Mouse (Mus musculus) lung, postnatal 36 days (tissue): ENCODE measurements around the gene Nck2.
"Not testable (repeated sequence)": the region's sequence is repeated elsewhere in the genome, so short reads cannot be mapped to it uniquely, and the experiment has no call there.

Experiments used
- DNase-seq: peaks from one replicate; pipeline ENCODE4 v3.0.0; 2022; ENCODE audit warnings: mixed read lengths

Gene Nck2

DNA sequence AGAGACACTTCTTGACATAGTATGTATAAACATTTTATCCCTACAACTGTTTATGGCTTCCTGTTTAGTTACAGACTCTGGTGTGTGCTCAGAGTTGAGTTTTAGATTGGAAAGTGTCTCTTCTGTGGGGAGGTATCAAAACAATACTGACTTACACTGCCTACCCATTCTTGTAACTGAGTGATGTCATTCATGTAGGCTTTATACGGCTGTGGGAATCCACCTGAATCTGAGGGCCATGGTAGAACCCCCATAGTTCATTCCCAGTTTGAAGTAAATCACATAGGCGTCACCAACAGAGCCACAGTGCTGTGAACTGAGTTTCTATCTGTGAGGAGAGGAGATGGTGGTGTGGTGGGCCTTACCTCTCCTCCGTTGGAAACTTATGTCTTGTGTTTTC, 92.6 kb downstream of the Nck2 start:
- DNase-seq: no peak

DNA sequence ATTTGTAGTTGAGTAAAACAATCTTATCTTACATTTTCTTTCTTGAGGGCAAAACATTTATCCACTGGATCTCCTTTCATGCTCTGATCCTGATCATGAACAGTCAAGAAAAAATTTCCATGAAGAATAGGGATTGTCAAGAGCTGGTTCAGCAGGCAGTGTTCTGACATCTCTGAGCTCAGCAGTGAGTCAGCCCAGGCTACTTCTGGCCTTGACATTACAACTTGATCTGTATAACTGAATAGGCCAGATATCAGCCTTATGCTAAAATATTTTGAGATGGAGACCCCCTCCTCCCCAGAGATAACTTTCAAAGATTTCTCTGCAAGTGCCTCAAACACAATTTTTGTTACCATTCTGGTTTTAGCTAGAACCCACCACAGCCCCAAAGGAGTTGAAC, 93.1 kb downstream of the Nck2 start:
- DNase-seq: no peak

DNA sequence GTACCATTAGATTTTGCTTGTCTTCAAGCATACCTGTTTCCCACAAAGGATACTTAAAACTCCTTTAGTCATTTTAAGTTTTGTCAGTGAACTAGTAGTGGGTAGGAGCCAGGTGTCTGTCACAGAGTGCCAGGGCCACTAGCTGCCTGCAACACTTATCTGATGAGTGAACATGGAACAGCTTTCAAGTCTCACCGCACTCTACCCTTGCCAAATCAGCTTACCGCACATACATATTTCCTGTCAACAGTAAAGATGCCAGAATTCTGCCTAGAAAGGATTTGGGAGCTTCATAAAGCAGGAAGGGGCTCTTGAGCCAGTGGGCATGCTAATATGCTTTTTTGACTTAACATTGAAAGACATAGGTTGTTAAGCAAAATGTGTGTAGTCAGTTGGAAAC, 94.3 kb downstream of the Nck2 start:
- no peak for DNase-seq

DNA sequence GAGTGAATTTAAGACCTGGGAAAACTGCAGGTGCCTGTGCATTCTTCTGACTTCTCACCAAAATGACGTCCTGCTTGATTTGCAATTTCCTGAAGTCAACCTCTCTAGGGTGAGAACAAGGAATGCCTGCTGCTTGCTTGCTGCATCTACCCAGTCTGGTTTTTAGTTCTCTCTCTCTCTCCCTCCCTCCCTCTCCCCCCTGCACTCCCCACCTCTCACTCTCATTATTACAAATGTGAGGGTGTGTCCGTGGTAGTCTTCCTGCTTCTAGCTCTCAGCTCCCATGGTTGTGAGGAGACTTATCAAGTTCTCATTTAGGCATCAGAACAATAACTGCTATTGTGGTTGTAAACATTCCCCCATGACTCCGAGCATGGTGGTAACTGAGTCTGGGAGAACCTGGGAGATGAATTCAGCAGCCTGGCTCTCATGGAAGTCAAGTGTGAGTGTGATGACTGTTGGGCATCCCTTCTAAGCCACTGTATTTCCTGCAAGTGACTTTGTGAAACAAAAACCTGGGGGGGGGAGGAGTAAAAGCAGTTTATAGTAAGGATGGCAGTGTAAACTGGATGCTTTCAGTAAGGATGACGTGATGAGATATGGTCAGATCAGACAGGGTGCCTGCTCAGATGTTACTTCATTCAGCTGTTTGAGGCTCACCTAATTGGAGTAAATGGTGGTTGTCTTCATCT, 95.5 kb downstream of the Nck2 start:
- DNase-seq: no peak

DNA sequence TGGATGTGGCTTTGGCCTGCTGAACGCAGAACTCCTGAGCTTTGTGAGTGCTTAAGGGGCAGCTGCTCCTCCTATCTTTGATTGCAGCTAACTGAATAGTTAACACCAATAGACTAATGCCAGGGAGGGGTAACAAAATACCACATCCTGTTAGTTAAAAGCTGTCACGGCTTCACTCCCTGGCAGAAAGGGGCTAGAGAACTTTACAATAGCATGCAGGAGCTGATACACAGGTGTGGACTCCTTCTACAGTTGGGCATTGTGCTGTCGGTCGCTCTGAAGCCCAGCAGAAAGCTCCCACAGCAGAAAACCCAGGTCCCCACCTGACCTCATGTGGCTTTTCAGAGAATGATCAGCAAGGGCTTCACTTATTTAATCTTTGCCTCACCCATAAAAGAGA, 98.0 kb downstream of the Nck2 start:
- no peak for DNase-seq

DNA sequence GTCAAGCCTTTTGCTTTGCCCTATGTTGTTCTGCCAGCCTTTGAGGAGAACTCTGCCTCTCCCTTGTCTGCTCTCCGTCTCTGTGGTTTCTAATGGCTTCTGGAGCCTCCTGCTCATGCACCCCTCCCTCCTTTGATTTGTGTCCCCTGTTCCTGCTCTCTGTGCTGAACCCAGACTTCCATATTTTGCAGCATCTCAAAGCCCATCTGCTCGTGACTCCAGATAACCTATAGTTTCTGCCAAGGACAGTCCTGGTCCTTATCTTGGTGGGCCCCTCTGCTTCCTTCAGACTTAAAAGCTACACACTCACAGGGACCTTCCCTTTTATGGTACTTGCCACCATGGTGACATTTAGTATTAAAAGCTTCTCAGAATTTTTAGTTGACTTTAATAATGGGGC, 103.3 kb downstream of the Nck2 start:
- no peak for DNase-seq

DNA sequence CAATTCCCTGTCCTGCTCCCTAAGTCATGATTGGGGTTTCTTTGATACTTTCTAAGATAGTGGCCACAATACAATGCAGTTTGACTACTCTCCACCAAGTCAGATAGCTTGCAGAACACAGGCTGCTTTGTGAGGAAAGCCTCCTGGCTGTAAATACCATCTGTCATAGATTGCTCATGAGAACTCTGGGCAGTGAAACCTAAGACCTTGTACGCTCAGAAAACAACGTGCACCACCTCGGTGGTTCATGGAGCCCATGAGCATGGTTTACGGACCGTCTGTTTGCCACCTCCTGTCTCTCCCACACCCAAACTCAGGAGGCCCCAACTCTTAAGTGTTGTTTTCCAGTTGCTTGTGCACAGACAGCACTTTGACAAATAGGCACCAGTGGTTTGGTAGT, 104.4 kb downstream of the Nck2 start:
- DNase-seq: no peak

DNA sequence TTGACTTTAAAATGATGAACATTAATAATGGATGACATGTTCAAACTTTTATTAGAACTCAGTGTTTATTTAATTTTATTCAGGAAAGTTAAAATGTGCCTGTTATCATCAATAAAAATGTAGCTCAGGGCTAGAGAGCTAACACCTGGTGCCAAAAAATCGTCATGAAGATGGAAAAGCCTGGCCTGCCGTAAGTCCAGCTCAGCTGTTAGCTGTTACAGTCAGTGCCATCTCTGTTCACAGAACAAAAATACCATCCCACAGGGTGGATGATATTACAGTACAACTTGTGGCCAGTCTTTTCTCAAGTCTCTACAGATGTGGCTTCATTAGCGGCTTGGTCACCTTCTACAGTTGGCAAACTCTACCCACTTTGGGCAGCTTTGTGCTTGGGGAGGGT, 106.1 kb downstream of the Nck2 start:
- no peak for DNase-seq

DNA sequence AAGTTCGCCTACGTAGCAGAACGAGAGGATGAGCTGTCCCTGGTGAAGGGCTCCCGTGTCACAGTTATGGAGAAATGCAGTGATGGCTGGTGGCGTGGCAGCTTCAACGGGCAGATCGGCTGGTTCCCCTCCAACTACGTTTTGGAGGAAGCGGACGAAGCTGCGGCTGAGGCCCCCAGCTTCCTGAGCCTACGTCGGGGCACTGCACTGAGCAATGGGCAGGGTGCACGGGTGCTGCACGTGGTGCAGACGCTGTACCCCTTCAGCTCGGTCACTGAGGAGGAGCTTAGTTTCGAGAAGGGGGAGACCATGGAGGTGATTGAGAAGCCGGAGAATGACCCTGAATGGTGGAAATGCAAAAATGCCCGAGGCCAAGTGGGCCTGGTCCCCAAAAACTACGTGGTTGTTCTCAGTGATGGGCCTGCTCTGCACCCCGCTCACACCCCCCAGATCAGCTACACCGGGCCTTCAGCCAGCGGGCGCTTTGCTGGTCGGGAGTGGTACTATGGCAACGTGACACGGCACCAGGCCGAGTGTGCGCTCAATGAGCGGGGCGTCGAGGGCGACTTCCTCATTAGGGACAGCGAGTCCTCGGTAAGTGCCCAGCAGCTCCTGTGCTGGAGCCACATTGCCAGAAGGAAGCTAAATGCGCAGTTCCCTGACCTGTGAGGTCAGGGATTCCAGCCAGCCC, 109.8 kb downstream of the Nck2 start:
- DNase-seq: not testable (repeated sequence)

DNA sequence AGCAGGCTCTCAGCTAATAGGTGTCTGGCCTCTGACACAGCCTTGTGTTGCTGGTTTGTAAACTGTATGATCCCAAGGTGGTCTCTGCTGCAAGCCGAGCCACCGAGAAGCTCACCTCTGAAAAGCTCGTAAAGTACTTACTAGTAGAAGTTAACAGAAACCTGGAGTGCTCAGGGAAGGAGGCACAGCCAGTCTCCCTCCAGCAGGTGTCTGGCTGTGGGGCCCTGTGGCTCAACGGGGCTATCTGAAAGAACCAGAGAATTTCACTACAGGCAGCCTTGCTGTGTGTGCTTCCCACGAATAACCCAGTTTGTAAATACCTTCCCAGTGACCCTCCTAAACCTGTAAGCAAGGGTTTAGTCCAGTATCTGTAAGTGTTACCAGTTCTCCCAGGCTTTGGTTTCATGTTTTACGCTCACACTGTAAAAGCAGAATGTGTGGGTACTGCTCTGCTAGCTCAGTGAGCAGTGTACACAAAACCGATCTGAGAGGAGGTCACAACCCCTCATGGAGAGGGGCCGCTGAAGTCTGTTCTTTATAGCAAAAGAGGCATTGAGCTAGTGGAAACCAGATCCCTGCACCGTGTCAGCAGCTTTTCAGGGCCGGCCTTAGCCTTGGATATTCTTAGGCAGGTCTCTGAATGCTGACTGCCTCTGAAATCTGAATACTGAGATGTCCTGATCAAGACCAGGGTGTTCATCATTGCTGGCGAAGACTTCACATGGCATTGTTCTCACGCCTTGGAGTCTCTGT, 111.0 kb downstream of the Nck2 start:
- no peak for DNase-seq

DNA sequence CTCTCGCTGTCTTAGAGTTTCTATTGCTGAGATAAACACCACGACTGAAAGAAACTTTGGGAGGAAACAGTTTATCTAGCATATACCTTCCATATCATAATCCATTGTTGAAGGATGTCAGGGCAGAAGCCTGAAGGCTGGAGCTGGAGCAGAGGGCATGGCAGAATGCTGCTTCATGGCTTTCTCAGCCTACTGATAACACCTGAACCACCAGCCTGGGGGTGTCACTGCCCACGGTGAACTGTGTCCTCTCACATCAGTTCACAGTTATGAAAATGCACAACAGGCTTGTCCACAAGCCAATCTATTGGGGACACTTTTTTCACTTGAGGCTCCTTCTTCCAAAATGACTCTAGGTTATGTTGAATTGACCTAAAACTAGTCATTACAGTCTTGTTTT, 114.0 kb downstream of the Nck2 start:
- DNase-seq: no peak

DNA sequence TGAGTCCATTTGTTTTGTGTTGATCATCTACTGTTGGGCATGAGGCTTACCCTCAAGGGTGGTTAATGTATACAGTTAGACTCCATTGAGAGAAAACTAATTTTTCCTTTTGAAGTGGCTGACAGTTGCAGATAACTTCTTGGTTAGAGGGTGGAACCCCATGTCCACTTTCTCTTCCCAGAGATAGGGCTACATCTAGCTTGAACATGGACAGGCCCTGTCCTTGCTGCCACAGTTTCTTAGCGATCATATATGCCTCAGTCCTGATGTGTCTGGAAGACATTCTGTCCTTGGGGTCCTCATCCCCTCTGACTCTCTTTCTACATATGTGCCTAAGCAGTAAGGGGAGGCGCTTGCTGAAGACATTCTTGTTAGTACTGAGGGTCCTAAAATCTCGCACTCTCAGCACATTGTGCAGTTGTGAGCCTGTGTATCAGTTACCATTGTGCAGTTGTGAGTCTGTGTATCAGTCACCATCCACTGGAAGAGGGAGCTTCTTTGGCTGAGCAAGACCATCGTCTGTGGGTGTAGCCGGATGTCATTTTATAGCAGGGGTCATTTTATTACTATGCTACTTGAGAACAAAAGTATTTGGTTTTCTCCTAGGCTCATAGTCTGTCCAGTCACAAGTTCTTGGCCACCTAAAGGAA, 114.8 kb downstream of the Nck2 start:
- DNase-seq: no peak

DNA sequence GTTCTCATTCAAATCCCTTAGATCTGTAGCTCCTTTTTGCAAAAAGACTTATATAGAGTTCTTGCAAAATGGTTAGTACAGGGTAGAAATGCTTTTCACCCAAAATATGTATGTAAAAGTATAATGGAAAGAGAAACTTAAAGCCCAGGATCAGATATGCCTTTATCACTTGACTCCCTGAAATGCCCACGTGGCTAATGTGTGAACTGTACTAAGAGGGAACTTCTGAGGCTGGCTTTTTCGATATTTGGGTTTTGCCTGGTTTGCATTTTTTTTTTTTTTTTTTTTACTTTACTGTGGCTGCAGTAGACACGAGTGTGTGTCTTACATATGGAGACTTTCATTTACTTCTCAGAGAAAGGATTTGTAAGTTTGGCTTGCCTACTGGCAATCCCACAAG, 116.7 kb downstream of the Nck2 start:
- no peak for DNase-seq

DNA sequence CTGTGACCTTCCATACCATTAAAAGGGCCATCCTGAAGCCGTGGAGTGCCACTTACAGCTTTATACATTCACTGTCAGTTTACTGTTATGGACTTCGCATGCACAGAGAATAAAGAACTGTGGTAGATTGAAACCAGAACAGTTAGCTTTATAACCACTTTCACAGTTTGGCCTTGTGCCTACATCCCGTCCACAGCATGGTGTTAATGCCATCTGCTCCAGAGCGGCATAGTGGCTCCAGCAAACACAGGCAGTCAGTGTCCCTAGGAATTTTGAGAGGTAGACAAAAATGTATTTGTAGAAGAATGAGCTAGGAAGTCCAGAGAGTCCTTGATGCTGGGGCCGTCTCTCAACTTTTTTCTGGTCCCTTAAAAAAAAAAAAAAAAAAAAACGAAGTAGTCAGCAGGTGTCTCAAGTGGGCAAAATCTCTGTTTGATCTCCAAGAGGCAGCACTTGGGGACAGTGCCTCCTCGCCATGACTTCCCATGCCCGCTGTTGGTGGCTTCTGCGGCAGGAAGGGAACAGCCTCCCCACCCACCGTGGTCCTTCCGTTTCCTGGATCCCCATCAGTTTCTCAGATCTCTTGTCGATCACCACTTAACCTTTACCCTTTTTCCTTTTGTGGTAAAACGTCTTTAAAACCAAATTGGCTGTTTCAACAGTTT, 117.8 kb downstream of the Nck2 start:
- no peak for DNase-seq

DNA sequence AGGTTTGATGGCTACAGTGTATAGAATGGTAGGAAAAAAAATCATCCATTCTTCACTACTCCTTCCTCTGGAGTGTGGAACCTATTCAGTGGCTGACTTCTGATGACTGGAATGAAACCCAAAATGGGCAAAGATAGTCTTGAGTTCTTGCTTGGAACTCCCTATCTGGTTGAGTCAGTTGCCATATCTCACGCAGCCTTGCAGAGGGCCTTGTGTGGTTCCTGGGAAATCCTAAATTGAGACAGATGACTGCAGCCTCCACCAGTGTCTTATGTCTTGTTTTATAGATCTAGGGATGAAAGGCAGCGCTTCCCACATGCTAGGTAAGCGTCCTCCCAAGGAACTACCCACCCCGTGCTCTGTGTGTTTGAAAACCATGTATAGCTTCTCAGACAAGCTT, 120.9 kb downstream of the Nck2 start:
- DNase-seq: no peak

DNA sequence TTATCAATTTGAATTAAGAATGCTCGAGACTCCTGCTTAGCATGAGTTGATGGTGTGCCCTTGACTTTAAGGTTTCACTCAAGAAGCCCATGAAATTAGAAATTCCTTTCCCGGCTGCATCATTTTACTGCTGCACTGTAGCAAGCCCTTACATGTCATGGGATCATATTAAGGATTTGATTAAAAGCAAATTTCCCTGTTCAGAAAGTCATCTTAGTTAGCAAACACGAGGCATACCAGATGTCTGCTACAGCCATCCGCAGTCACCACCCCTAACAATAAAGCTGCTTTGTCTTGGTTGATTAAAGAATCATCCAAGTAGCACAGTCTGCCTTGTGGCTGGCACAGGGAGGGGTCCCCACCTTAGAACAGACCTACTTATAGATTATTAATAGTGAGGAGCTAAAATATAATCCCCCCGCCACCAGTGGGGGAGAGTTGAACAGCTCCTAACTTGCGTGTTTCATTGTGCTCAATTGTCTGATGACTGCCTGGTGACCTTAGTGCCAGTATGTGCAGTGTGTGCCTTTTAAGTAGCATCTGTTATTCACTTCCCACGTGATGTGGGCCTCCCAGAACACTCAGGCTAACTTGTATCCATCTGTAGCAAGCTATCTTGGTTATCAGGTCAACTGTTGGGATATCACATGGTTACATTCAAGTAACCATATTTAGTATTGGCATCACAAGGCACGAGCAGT, 122.4 kb downstream of the Nck2 start:
- DNase-seq: no peak

DNA sequence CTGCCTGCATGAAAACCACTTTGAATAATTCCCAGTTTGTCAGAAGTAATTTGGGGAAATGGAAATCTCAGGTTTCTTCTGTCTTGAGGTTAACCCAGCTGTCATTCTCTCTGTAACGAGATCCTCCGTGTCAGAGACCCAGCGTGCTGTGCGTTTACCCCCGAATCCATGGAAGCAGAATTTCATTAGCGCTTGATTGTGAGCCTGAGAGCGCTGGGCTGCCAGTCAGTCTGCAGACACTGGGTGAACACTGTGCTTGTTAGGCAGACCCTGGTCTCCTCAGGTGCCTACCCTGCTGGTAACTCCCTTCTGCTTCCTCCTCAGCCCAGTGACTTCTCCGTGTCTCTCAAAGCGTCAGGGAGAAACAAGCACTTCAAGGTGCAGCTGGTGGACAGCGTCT, 124.4 kb downstream of the Nck2 start:
- no peak for DNase-seq

DNA sequence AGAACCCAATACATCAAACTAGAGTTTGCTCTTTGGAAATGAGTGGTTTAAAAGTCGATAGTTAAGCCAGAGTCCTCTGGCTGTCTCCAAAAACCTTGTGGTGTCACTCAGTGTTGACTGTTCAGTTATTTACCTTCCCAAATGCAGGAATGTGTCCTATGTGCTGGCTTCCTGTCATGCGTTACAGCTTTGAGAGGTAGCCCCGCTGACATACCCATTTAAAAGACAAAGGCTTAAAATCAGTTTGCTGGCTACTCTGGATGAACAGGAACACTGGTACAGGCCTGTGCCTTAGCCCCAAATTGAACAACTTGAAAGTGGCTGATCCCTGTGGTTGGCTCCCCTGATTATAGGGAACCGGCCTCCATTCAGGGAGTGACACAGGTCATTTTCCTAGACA, 126.7 kb downstream of the Nck2 start:
- DNase-seq: no peak

DNA sequence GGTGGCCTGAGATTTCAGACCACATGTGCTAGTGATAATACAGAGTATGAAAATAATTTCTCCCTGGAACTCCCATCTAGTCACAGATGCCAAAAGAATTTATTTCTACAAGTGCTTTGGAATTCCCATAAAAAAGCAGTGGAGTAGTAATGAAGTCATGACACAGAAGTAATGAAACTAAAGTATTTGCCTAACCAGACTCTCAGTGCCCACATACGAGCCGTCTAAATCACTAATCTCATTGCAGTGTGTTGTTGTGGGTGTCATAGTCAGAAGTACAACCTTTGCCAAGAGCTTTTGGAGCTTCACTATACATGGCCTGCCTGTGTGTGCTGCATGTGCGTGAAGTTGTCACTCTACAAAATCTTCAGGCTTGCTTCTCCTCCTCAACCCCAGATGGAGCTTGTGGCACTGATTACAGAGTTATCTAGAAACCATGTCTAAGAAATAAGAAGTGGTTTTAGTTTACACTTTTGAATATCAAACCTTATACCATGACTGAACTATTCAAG, 130.5 kb downstream of the Nck2 start:
- no peak for DNase-seq

DNA sequence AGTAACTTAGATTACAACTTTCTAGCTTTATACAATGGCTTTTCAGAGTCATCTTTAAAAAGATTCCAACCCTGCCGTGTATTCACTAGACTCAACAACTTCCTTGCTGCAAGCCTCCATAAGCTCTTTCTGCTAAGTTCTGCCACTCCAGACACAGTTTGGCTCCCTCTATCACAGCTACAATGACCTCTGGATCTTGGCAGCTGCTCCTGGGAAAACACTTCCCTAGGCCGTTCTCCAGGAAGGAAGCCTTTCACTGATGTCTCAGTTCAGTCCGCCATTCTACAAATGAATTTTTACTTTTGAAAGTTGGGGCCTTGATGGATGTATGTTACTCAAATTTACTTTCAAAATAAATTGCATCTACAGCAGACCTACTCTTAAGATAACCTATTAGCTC, 133.0 kb downstream of the Nck2 start:
- DNase-seq: no peak

DNA sequence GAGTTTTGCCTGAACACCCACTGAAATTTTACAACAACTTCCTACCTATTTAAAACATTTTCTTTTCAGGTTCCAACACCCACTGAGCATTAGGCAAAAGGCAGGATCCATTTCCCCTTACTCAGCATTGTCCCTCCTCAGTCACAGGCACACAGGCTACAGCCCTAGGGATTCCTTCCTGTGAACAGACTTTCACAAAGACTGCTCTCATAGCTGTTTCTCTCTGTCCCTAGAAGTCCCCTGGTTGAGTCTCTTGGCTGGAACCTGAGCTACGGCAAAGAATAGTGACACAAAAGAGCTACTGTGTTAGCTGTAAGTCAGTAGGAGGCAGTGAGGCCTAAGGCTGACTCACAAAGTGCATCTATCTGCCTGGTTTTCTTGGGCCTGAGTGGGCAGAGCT, 139.2 kb downstream of the Nck2 start:
- DNase-seq: no peak

DNA sequence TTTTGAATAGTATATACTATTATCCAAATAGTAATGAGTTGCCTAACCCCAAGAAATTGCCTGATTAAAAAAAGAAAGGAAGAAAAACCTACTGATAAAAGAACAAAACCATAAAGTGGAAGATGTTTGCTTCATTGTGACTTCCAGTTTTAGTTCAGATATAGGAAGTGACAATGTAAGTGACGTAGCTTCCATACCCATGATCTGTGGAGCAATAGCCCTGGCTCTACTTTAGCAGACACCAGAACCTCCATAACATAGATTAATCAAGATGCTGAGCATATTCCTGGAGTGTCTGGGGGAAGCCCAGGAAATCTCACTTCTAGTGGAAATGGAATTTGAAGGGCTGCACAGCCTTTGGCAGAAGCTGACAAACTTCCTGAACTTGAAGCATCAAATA, 144.6 kb downstream of the Nck2 start:
- no peak for DNase-seq
